Mouse (Mus musculus): ENCODE data around the gene Gm28539. TPM values are rescaled to one million over a fixed set of nuclear protein-coding genes. Genes with fewer than 3 reads are reported as not detected.
"Not testable (repeated sequence)": the region's sequence is repeated elsewhere in the genome, so short reads cannot be mapped to it uniquely, and the experiment has no call there.

Gene Gm28539
- polyA plus RNA-seq, 1 experiment from 2014 or later, result not detected

GRCm38 (mm10) chr16:18812385-18812910, 23.9 kb upstream of the Gm28539 start:
- peaks cover 24% of the 10 kb centered on the region for H3K4me1 ChIP-seq
- peak; percentile 60; the same call in 1 of the 2 replicates for ATAC-seq

GRCm38 (mm10) chr16:18822356-18822755, 14.0 kb upstream of the Gm28539 start:
- Histone ChIP-seq H3K4me3 (no peak overlapping the region), H3K9ac (no peak overlapping the region), H3K4me1 (no peaks in the 10 kb centered on the region), H3K9me3 (replicated peaks) (no peaks in the 10 kb centered on the region), H3K27ac (no peak overlapping the region), H3K27me3 (no peaks in the 10 kb centered on the region), H3K4me2 (no peak overlapping the region), H3K36me3 (ENCODE audit: poor library complexity, severe bottlenecking) (peaks cover 95% of the 10 kb centered on the region)
- WGBS, result 93% methylated on average over 1 of the region's 1 CpGs
- no peak for ATAC-seq

More at GRCm38 (mm10) chr16:18812385-18812910, 23.9 kb upstream of the Gm28539 start:
- Histone ChIP-seq H3K27me3 (no peaks in the 10 kb centered on the region), H3K9me3 (replicated peaks) (no peaks in the 10 kb centered on the region), H3K4me2 (peak overlapping the region; percentile 78), H3K36me3 (ENCODE audit: poor library complexity, severe bottlenecking) (peaks cover 49% of the 10 kb centered on the region), H3K9ac (peak overlapping the region; percentile 85), H3K27ac (no peak overlapping the region), H3K4me3 (peak overlapping the region; percentile 75)
- WGBS, result 2% methylated on average over 31 of the region's 31 CpGs

GRCm38 (mm10) chr16:18822925-18823324, 13.5 kb upstream of the Gm28539 start:
- WGBS, result 69% methylated on average over 4 of the region's 4 CpGs
- Histone ChIP-seq H3K9me3 (replicated peaks) (no peaks in the 10 kb centered on the region), H3K9ac (no peak overlapping the region), H3K36me3 (ENCODE audit: poor library complexity, severe bottlenecking) (peaks cover 95% of the 10 kb centered on the region), H3K27ac (no peak overlapping the region), H3K4me3 (no peak overlapping the region), H3K4me2 (no peak overlapping the region), H3K4me1 (no peaks in the 10 kb centered on the region), H3K27me3 (no peaks in the 10 kb centered on the region)
- no peak for ATAC-seq

GRCm38 (mm10) chr16:18828630-18829029, 7.8 kb upstream of the Gm28539 start:
- peaks cover 94% of the 10 kb centered on the region for H3K36me3 ChIP-seq (ENCODE audit: poor library complexity, severe bottlenecking)
- H3K4me2 ChIP-seq, result no peak overlapping the region
- H3K4me3 ChIP-seq, result no peak overlapping the region
- H3K9me3 ChIP-seq (replicated peaks), result no peaks in the 10 kb centered on the region
- no peak overlapping the region for H3K9ac ChIP-seq
- H3K4me1 ChIP-seq, result no peaks in the 10 kb centered on the region
- H3K27ac ChIP-seq, result no peak overlapping the region
- H3K27me3 ChIP-seq, result no peaks in the 10 kb centered on the region
- 94% methylated on average over 3 of the region's 3 CpGs for WGBS
- no peak for ATAC-seq

GRCm38 (mm10) chr16:18829102-18829501, 7.3 kb upstream of the Gm28539 start:
- Histone ChIP-seq H3K4me3 (no peak overlapping the region), H3K27me3 (no peaks in the 10 kb centered on the region), H3K4me1 (no peaks in the 10 kb centered on the region), H3K27ac (no peak overlapping the region), H3K9me3 (replicated peaks) (no peaks in the 10 kb centered on the region), H3K9ac (no peak overlapping the region), H3K4me2 (no peak overlapping the region), H3K36me3 (ENCODE audit: poor library complexity, severe bottlenecking) (peaks cover 95% of the 10 kb centered on the region)
- ATAC-seq, result no peak
- WGBS, result 84% methylated on average over 6 of the region's 6 CpGs

GRCm38 (mm10) chr16:18833486-18833885, 2.9 kb upstream of the Gm28539 start:
- H3K4me3 ChIP-seq, result no peak overlapping the region
- 0 out of 2 replicates have a peak, but pooled peaks cover 7% of the 10 kb centered on the region for H3K4me1 ChIP-seq
- no peak overlapping the region for H3K9ac ChIP-seq
- no peak overlapping the region for H3K27ac ChIP-seq
- no peak for ATAC-seq
- H3K4me2 ChIP-seq, result no peak overlapping the region
- 80% methylated on average over 2 of the region's 2 CpGs for WGBS
- H3K36me3 ChIP-seq (ENCODE audit: poor library complexity, severe bottlenecking), result peaks cover 68% of the 10 kb centered on the region
- H3K27me3 ChIP-seq, result no peaks in the 10 kb centered on the region
- no peaks in the 10 kb centered on the region for H3K9me3 ChIP-seq (replicated peaks)

- Histone ChIP-seq H3K9me3 (replicated peaks) (no peaks in the 10 kb centered on the region), H3K4me1 (0 out of 2 replicates have a peak, but pooled peaks cover 7% of the 10 kb centered on the region), H3K27ac (no peak overlapping the region), H3K36me3 (ENCODE audit: poor library complexity, severe bottlenecking) (peaks cover 50% of the 10 kb centered on the region), H3K4me3 (peak overlapping the region; percentile 86), H3K4me2 (peak overlapping the region; percentile 72), H3K9ac (peak overlapping the region; percentile 87; the same call in 1 of the 2 replicates), H3K27me3 (no peaks in the 10 kb centered on the region)
- WGBS, result 26% methylated on average over 3 of the region's 3 CpGs
- ATAC-seq, result peak; percentile 57
These were observed 314 bp upstream of the Gm28539 start for GRCm38 (mm10) chr16:18836073-18836467.

- ATAC-seq, result no peak
- H3K27me3 ChIP-seq, result no peaks in the 10 kb centered on the region
- H3K9me3 ChIP-seq (replicated peaks), result no peaks in the 10 kb centered on the region
- H3K27ac ChIP-seq, result no peak overlapping the region
- H3K9ac ChIP-seq, result no peak overlapping the region
- H3K4me3 ChIP-seq, result no peak overlapping the region
- H3K4me1 ChIP-seq, result 0 out of 2 replicates have a peak, but pooled peaks cover 7% of the 10 kb centered on the region
- peaks cover 29% of the 10 kb centered on the region for H3K36me3 ChIP-seq (ENCODE audit: poor library complexity, severe bottlenecking)
- WGBS, result 91% methylated on average over 4 of the region's 4 CpGs
- H3K4me2 ChIP-seq, result no peak overlapping the region
These were observed 2.0 kb downstream of the Gm28539 start for GRCm38 (mm10) chr16:18838346-18838745.

GRCm38 (mm10) chr16:18846301-18846820, 10.0 kb downstream of the Gm28539 start:
- H3K27ac ChIP-seq, result no peak overlapping the region
- 89% methylated on average over 15 of the region's 15 CpGs for WGBS
- no peak overlapping the region for H3K4me3 ChIP-seq
- H3K36me3 ChIP-seq (ENCODE audit: poor library complexity, severe bottlenecking), result no peaks in the 10 kb centered on the region
- ATAC-seq, result no peak
- no peaks in the 10 kb centered on the region for H3K27me3 ChIP-seq
- no peaks in the 10 kb centered on the region for H3K4me1 ChIP-seq
- no peak overlapping the region for H3K4me2 ChIP-seq
- no peak overlapping the region for H3K9ac ChIP-seq
- H3K9me3 ChIP-seq (replicated peaks), result no peaks in the 10 kb centered on the region

GRCm38 (mm10) chr16:18849521-18850190, 13.3 kb downstream of the Gm28539 start:
- H3K9me3 ChIP-seq (replicated peaks); H3K4me3 ChIP-seq; H3K4me2 ChIP-seq; H3K27me3 ChIP-seq; H3K9ac ChIP-seq; ATAC-seq; H3K36me3 ChIP-seq (ENCODE audit: poor library complexity, severe bottlenecking); H3K4me1 ChIP-seq; H3K27ac ChIP-seq: not testable (repeated sequence)
- WGBS, result 90% methylated on average over 15 of the region's 17 CpGs

GRCm38 (mm10) chr16:18858551-18858950, 22.2 kb downstream of the Gm28539 start:
- Histone ChIP-seq H3K9ac (no peak overlapping the region), H3K36me3 (ENCODE audit: poor library complexity, severe bottlenecking) (no peaks in the 10 kb centered on the region), H3K4me2 (no peak overlapping the region), H3K4me3 (no peak overlapping the region), H3K27ac (no peak overlapping the region), H3K9me3 (replicated peaks) (no peaks in the 10 kb centered on the region), H3K4me1 (no peaks in the 10 kb centered on the region), H3K27me3 (no peaks in the 10 kb centered on the region)
- ATAC-seq, result no peak

GRCm38 (mm10) chr16:18860186-18860585, 23.8 kb downstream of the Gm28539 start:
- no peak for ATAC-seq
- no peak overlapping the region for H3K4me3 ChIP-seq
- 70% methylated on average over 1 of the region's 1 CpGs for WGBS
- H3K27ac ChIP-seq, result no peak overlapping the region
- H3K36me3 ChIP-seq (ENCODE audit: poor library complexity, severe bottlenecking), result no peaks in the 10 kb centered on the region
- no peak overlapping the region for H3K9ac ChIP-seq
- H3K27me3 ChIP-seq, result no peaks in the 10 kb centered on the region
- no peaks in the 10 kb centered on the region for H3K4me1 ChIP-seq
- H3K9me3 ChIP-seq (replicated peaks), result no peaks in the 10 kb centered on the region
- no peak overlapping the region for H3K4me2 ChIP-seq
